Mouse (Mus musculus) intestine, embryonic 16.5 days (tissue): ENCODE measurements around the gene Gm17428. TPM values are rescaled to one million over a fixed set of nuclear protein-coding genes. Genes with fewer than 3 reads are reported as not detected.
A peak's percentile ranks its signal among the peaks of the same experiment; 100 is the strongest.

Experiments used
- ATAC-seq: fragments of 200-750 bp; cut with Nextera tagmentation; 2 replicates; pipeline ENCODE4 v1.8.0; 2017; ENCODE audit warnings: moderate TSS enrichment, moderate library complexity
- H3K27ac ChIP-seq: fragments of 300-500 bp; sonication (generic); 2 replicates; pipeline ENCODE4 v1.5.1; 2014; ENCODE audit warnings: mild to moderate bottlenecking, low read length
- H3K27me3 ChIP-seq: fragments of 300-500 bp; sonication (generic); replicated peaks from 2 replicates; pipeline ENCODE4 v1.6.1; 2014; ENCODE audit warnings: low read length, control low read depth, mixed read lengths; ENCODE audit not compliant: control insufficient read depth, insufficient read depth
- H3K36me3 ChIP-seq: fragments of 300-500 bp; sonication (generic); 2 replicates; pipeline ENCODE4 v1.6.1; 2014; ENCODE audit warnings: low read length, control low read depth; ENCODE audit not compliant: control insufficient read depth, insufficient read depth
- H3K4me1 ChIP-seq: fragments of 300-500 bp; sonication (generic); 2 replicates; pipeline ENCODE4 v1.6.1; 2014; ENCODE audit warnings: low read length, control low read depth, mixed read lengths; ENCODE audit not compliant: control insufficient read depth, insufficient read depth
- H3K4me2 ChIP-seq: fragments of 300-500 bp; sonication (generic); 2 replicates; pipeline ENCODE4 v1.6.1; 2014; ENCODE audit warnings: low read depth, low read length, control low read depth
- H3K4me3 ChIP-seq: fragments of 300-500 bp; sonication (generic); 2 replicates; pipeline ENCODE4 v1.5.1; 2014; ENCODE audit warnings: mild to moderate bottlenecking, low read length
- H3K9ac ChIP-seq: fragments of 300-500 bp; sonication (generic); 2 replicates; pipeline ENCODE4 v1.6.1; 2014; ENCODE audit warnings: low read depth, low read length
- H3K9me3 ChIP-seq: fragments of 300-500 bp; sonication (generic); 2 replicates; pipeline ENCODE4 v1.6.1; 2016; ENCODE audit warnings: low read length, control low read depth; ENCODE audit not compliant: control insufficient read depth
- WGBS: fragments of 180-500 bp; shearing (Covaris S2); extraction: QIAGEN DNeasy Blood & Tissue Kit; methylation state at CpG from one replicate; pipeline ENCODE4 v1.1.7; 2014; 5-methylcytosine and 5-hydroxymethylcytosine counted together
- polyA plus RNA-seq: library from polyadenylated mRNA; unstranded; fragments of >200 nt; fragmentation: Nextera tagmentation; extraction: Ambion mirVana; gene quantifications from 2 replicates; pipeline ENCODE4 v1.2.1, GENCODE M21; 2015

Gene Gm17428
- polyA plus RNA-seq, 1 experiment from 2014 or later = not detected

DNA sequence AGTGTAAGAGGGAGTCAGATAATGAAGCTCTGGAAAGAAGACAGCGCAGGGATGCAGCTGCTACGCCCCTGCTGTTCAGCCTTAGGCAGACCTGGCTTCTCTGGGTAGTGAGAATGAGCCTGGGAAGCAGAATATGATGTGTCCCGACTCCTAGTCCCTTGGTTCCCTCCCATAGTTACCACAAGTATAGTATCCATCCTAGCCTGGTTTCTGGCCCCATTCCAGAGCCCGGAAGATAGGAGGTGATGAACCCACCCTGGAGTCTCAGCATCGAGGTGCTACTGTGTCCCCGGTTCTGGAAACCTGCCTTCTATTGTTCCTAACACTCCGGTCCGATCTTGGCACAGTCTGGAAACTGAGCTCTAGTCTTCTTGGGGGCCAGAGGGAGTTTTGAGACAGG, 31.7 kb downstream of the Gm17428 start:
- no peak overlapping the region for H3K4me2 ChIP-seq
- H3K4me3 ChIP-seq = no peak overlapping the region
- no peaks in the 10 kb centered on the region for H3K9me3 ChIP-seq
- no peak for ATAC-seq
- no peaks in the 10 kb centered on the region for H3K36me3 ChIP-seq
- peaks cover 3% of the 10 kb centered on the region; the same call in 1 of the 2 replicates for H3K4me1 ChIP-seq
- H3K27me3 ChIP-seq = no peaks in the 10 kb centered on the region
- 86% methylated on average over 8 of the region's 8 CpGs for WGBS
- H3K9ac ChIP-seq = no peak overlapping the region
- H3K27ac ChIP-seq = no peak overlapping the region

DNA sequence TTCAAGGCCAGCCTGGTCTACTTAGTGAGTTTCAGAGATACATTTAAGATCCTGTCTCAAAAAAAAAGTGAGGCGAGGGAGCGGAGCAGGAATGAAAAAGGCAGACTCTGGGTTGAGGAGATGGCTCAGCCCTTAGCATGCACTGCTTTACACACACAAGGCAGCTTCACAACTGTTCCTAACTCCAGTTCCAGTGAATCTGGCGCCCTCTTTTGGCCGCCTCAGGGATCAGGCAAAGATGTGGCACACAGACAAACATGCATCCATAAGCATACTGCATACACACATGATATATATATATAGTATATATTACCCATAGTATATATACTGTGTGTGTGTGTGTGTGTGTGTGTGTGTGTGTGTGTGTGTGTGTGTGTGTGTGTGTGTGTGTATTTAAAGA, 34.4 kb downstream of the Gm17428 start:
- H3K36me3 ChIP-seq = no peaks in the 10 kb centered on the region
- H3K9me3 ChIP-seq = no peaks in the 10 kb centered on the region
- no peak overlapping the region for H3K9ac ChIP-seq
- H3K27me3 ChIP-seq = no peaks in the 10 kb centered on the region
- H3K27ac ChIP-seq = no peak overlapping the region
- no peak overlapping the region for H3K4me2 ChIP-seq
- H3K4me1 ChIP-seq = no peaks in the 10 kb centered on the region
- no peak overlapping the region for H3K4me3 ChIP-seq
- WGBS = 64% methylated on average over 4 of the region's 4 CpGs
- no peak for ATAC-seq

DNA sequence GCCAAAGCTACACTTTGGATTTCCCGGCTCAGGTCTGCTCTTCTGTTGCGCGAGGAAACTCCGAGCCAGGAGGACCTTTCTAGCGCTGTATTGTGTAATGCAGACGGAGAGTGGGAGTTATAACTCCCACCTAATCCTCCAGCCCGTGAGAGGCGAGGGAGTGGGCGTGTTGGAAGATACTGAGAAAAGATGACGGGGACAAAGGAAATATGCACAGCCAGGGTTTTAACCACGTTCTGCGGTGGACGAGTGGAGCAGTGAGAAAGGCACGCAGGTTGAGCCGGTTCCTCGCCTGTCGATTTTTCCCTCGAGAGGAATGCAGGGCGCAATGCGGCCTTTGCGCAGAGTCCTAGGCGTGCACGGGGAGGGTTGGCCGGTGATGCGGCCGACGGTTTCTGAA, 37.9 kb downstream of the Gm17428 start:
- no peaks in the 10 kb centered on the region for H3K27me3 ChIP-seq
- H3K9me3 ChIP-seq = no peaks in the 10 kb centered on the region
- peak overlapping the region; percentile 92 for H3K27ac ChIP-seq
- peak; percentile 72 for ATAC-seq
- peak overlapping the region; percentile 54 for H3K4me2 ChIP-seq
- peak overlapping the region; percentile 75 for H3K9ac ChIP-seq
- peaks cover 5% of the 10 kb centered on the region for H3K4me1 ChIP-seq
- peak overlapping the region; percentile 50 for H3K4me3 ChIP-seq
- H3K36me3 ChIP-seq = no peaks in the 10 kb centered on the region
- WGBS = under 1% methylated on average over 27 of the region's 27 CpGs

DNA sequence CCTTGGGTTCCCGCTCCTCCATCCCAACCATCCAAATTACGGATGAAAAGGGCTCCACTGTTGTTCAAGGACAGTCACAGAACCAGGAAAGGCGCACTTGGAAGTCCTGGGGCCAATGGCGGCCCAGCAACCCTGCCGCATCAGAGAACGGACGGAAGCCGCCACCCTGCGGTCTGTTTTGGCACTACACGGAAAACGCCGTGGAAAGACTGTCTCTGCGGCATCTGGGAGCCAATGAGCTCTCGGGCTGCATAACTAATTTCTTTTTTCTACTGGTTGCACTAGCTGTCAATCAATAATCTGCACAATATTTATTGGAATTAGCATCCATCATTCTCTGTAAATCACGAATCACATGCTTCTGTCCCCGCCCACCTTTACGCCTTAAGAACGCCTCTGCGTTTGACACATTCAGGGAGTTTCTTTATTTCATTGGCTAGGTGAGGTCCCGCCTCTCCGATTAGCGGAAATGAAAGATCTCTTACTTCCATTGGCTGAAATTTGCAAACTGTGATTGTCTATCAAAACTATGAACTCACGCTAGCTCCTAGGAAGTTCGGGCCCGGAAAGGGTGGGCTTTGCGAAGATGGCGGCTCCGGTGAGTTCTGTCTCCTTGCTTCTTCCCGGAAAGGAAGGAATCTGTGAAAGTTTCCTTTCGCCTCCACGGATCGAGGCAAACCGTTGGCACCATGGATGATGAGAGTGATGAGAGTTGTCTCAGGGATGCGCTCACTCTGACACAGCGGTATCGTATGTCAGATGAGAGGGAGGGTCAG, 38.4 kb downstream of the Gm17428 start, which contains the start of gene Ngdn:
TSS of gene Ngdn (plus strand) at position 464 of the 776 bp plus-strand sequence.
- ATAC-seq = peak; percentile 97
- Histone ChIP-seq H3K27ac (peak within 1 kb of the TSS; percentile 92), H3K4me3 (peak within 1 kb of the TSS; percentile 64), H3K4me1 (peaks cover 5% of the 10 kb centered on the region), H3K27me3 (no peaks in the 10 kb centered on the region), H3K4me2 (peak within 1 kb of the TSS; percentile 72), H3K9ac (peak within 1 kb of the TSS; percentile 75), H3K9me3 (no peaks in the 10 kb centered on the region), H3K36me3 (no peaks in the 10 kb centered on the region)
- under 1% methylated on average over 36 of the region's 36 CpGs for WGBS

DNA sequence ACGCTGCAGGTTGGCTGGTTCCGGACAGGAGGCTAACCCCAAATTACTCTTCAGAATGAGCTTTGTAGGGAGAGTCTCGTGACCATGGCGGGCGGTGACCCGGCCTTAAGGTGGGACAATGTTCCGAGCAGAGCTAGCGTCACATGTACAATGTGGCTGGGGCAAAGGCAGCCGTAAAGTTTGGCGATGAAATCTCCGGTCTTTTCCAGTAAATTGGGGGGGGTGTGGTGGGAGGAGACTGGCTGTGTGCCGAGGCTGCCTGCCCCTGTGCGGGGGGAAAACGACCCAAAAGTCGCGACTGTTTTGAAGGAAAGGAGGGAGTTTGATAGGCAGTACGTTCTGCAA, 39.0 kb downstream of the Gm17428 start:
- H3K36me3 ChIP-seq = no peaks in the 10 kb centered on the region
- WGBS = under 1% methylated on average over 17 of the region's 17 CpGs
- ATAC-seq = no peak

DNA sequence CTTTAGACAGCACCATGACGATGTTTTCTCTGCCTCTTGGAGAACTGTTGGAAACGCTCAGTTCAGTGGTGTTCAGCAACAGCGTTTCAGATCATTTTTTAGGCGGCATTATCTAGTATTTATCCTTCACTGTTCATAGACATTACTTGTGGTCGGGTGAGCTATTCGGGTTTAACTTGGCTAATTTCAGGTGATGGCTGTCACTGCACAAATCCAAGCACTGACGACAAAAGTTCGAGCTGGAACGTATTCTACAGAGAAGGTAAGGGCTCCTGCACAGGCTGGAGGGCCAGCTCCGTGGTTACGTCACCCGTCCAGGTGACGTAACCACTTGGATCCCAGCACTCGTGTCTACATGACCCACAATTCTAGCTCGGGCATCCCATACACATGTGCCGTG, 40.1 kb downstream of the Gm17428 start:
- peaks cover 5% of the 10 kb centered on the region for H3K4me1 ChIP-seq
- WGBS = 92% methylated on average over 16 of the region's 16 CpGs

More for the DNA sequence above, 39.0 kb downstream of the Gm17428 start:
- peaks cover 5% of the 10 kb centered on the region for H3K4me1 ChIP-seq
- H3K9ac ChIP-seq = peak overlapping the region; percentile 73
- peak overlapping the region; percentile 66 for H3K27ac ChIP-seq
- H3K4me2 ChIP-seq = peak overlapping the region; percentile 72
- no peaks in the 10 kb centered on the region for H3K27me3 ChIP-seq
- peak overlapping the region; percentile 64 for H3K4me3 ChIP-seq
- no peaks in the 10 kb centered on the region for H3K9me3 ChIP-seq

DNA sequence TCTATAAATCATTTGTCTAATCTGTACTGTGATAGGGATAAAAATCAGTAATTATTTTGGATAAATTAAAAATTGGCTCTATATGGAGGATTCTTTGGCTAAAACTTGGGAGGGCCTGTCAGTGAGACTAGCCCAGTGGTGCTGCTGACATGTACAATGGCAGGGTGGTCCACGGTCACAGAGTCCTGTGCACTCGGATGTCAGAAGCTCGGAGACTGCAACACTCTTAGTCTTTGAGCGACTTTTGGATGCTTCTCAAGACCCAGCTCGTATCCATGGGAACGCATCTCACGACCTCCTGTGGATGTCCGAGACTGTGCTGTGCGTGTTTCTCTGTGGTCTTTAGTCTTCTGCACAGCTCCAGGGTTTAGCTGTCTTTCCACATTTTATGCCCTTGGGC, 43.7 kb downstream of the Gm17428 start:
- Histone ChIP-seq H3K9me3 (no peaks in the 10 kb centered on the region), H3K36me3 (peaks cover 16% of the 10 kb centered on the region; the same call in 1 of the 2 replicates), H3K4me1 (peaks cover 5% of the 10 kb centered on the region), H3K27me3 (no peaks in the 10 kb centered on the region), H3K27ac (no peak overlapping the region), H3K4me2 (no peak overlapping the region), H3K9ac (no peak overlapping the region), H3K4me3 (no peak overlapping the region)
- WGBS = 77% methylated on average over 9 of the region's 9 CpGs
- ATAC-seq = no peak

More for the DNA sequence above, 40.1 kb downstream of the Gm17428 start:
- Histone ChIP-seq H3K36me3 (peaks cover 7% of the 10 kb centered on the region; the same call in 1 of the 2 replicates), H3K4me2 (no peak overlapping the region), H3K9ac (no peak overlapping the region), H3K4me3 (no peak overlapping the region), H3K9me3 (no peaks in the 10 kb centered on the region), H3K27me3 (no peaks in the 10 kb centered on the region), H3K27ac (no peak overlapping the region)
- no peak for ATAC-seq

DNA sequence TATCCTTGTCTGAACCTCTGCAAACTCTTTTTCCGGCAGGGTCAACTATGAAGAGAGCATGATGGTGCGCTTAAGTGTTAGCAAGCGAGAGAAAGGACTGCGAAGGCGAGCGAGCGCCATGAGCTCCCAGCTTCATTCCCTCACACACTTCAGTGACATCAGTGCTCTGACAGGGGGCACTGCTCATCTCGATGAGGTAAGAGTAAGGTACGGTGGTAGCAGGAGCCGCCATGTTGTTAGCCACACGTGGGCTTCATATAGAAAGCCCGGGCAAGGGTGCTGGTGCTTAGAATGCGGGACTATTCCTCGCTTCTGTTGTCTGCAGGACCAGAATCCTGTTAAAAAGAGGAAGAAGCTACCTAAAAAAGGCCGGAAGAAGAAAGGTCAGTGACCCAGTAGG, 46.3 kb downstream of the Gm17428 start:
- Histone ChIP-seq H3K9ac (no peak overlapping the region), H3K4me3 (no peak overlapping the region), H3K27me3 (no peaks in the 10 kb centered on the region), H3K36me3 (peaks cover 16% of the 10 kb centered on the region; the same call in 1 of the 2 replicates), H3K4me2 (no peak overlapping the region), H3K27ac (no peak overlapping the region), H3K4me1 (no peaks in the 10 kb centered on the region), H3K9me3 (no peaks in the 10 kb centered on the region)
- WGBS = 87% methylated on average over 15 of the region's 15 CpGs
- ATAC-seq = no peak

DNA sequence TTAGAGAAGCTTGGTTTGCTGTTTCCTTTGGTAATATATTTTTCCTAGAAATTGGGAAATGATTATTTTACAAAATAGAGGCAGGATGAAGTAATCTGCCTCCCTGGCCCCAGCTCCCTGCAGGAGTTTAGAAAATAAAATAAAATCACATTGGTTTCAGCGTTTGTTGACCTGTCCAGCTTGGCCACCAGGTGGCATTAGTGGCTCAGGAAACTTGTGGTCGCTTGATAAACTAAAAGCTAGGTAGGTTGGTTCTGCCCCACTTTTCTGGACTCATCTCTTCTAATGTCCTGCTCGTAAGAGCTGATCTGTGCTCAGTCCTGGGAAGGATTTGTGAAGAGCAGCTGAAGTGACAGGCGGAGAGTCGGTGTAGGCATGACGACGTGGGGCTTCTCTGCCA, 47.5 kb downstream of the Gm17428 start:
- H3K36me3 ChIP-seq = peaks cover 16% of the 10 kb centered on the region; the same call in 1 of the 2 replicates
- H3K4me2 ChIP-seq = no peak overlapping the region
- WGBS = 65% methylated on average over 7 of the region's 7 CpGs
- no peak overlapping the region for H3K9ac ChIP-seq
- no peak overlapping the region for H3K27ac ChIP-seq
- no peaks in the 10 kb centered on the region for H3K27me3 ChIP-seq
- H3K9me3 ChIP-seq = no peaks in the 10 kb centered on the region
- H3K4me3 ChIP-seq = no peak overlapping the region
- 0 out of 2 replicates have a peak, but pooled peaks cover 4% of the 10 kb centered on the region for H3K4me1 ChIP-seq
- 0 out of 2 replicates have a peak, but pooled peaks have one; percentile 10 for ATAC-seq
